Mouse (Mus musculus): ENCODE results near the gene H13.

Gene H13

GRCm38 (mm10) chr2:152736090-152736601, 66.9 kb downstream of the H13 start, which contains the start of gene Id1:
Id1 (plus strand) TSS chr2:152736251.
- DNase-seq (ENCODE audit: low spot score): peak; percentile 98

- peak; percentile 68 for DNase-seq (ENCODE audit: low spot score)
These were observed 67.5 kb downstream of the H13 start for GRCm38 (mm10) chr2:152736748-152737147.

GRCm38 (mm10) chr2:152737306-152738221, 68.3 kb downstream of the H13 start:
- peak; percentile 80 for DNase-seq (ENCODE audit: low spot score)

GRCm38 (mm10) chr2:152738341-152738740, 69.1 kb downstream of the H13 start:
- peak; percentile 88 for DNase-seq (ENCODE audit: low spot score)

- DNase-seq (ENCODE audit: low spot score): peak; percentile 89
These were observed 70.0 kb downstream of the H13 start for GRCm38 (mm10) chr2:152739031-152739841.

GRCm38 (mm10) chr2:152739842-152740260, 70.6 kb downstream of the H13 start:
- DNase-seq (ENCODE audit: low spot score): peak; percentile 93

- no peak for DNase-seq (ENCODE audit: low spot score)
These were observed 71.2 kb downstream of the H13 start for GRCm38 (mm10) chr2:152740490-152740889.

- DNase-seq (ENCODE audit: low spot score): peak; percentile 98
These were observed 72.1 kb downstream of the H13 start for GRCm38 (mm10) chr2:152741153-152742041.

- peak; percentile 77 for DNase-seq (ENCODE audit: low spot score)
These were observed 73.2 kb downstream of the H13 start for GRCm38 (mm10) chr2:152742435-152742834.

- DNase-seq (ENCODE audit: low spot score): no peak
These were observed 84.9 kb downstream of the H13 start, which contains the start of gene Cox4i2 for GRCm38 (mm10) chr2:152753944-152754711. Cox4i2 (plus strand) TSS chr2:152754173.

GRCm38 (mm10) chr2:152756474-152757393, 87.5 kb downstream of the H13 start:
- no peak for DNase-seq (ENCODE audit: low spot score)

- DNase-seq (ENCODE audit: low spot score): peak; percentile 58
These were observed 88.2 kb downstream of the H13 start for GRCm38 (mm10) chr2:152757478-152757877.
